16 mouse cellular contexts compared by ENCODE assay signal in the genomic region with DNA sequence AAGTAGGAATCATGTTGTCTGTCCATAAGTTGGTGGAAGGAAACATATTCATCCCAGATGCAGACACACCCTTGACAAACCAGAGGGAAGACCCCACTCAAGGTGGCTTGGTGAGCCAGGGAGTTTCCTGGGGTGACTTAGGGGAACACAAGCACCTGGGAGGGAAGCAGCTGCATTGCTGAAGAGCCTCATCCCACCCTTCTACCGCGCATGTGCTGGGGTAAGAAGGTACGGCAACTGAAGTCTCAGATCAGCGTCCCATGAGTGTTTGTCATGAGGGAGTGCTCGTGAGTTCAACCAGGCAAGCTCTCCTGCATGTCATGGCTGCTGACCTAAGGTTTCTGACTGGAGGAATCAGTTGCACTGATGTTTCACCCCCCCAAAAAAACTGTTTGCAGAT.
DNase-seq lines count a peak whose midpoint lies in the region; TF ChIP-seq lines count a peak whose summit lies in the region.
"Had no signal": no experiment of that assay in that cellular context is flagged by ENCODE, and none has a peak within 500 bp of the region (broad histone marks: within the 10 kb centered on the region; RNA-seq: fewer than 3 reads in every experiment).

No protein-coding gene starts in this region.

- H3K4me3 ChIP-seq in thymus, adult 2 months (ENCODE audit: control insufficient read depth, insufficient read depth, low read length), result no peak overlapping the region
- H3K4me3 ChIP-seq: forebrain, embryonic 10.5 days; forebrain, embryonic 13.5 days; hindbrain, embryonic 10.5 days; hindbrain, embryonic 13.5 days had no signal

- H3K27ac ChIP-seq in thymus, adult 2 months (ENCODE audit: control insufficient read depth, insufficient read depth, low read length), result no peak overlapping the region
- H3K27ac ChIP-seq: forebrain, embryonic 10.5 days; forebrain, embryonic 13.5 days; hindbrain, embryonic 13.5 days had no signal

- TF ChIP-seq CTCF in thymus, adult 2 months (IDR thresholded peaks at IDR 0.05; ENCODE audit: borderline replicate concordance, control insufficient read depth, extremely low read depth, insufficient read depth, low read length, poor library complexity), result no peak

- WGBS in thymus, adult 2 months, result 38% methylated on average over 5 of the region's 5 CpGs

- intact Hi-C loops in left cerebral cortex, postnatal 4 days (cut with DNase I), result loop anchor here (10.0 kb wide), 1 partner anchor 246 kb away; no protein-coding TSS in a partner anchor

- DNase-seq in thymus, adult 2 months, result peak; percentile 35
- no peak for DNase-seq in thymus, adult 18-20 months
- peak; percentile 62 for DNase-seq in thymus, postnatal 14 days
- DNase-seq in thymus, postnatal 36 days, result peak; percentile 24 to 52
- no peak for DNase-seq in layer of hippocampus, adult 18-20 months (ENCODE audit: low spot score in 2 of 2)
- no peak for DNase-seq in left cerebral cortex, postnatal 4 days
- DNase-seq: adrenal gland, adult 8-10 months; adrenal gland, postnatal 25 days; cerebellum, adult 11-12 months; cerebellum, adult 8-10 months; cerebellum, postnatal 10 days; cerebellum, postnatal 36 days had no signal

- H3K27me3 ChIP-seq in thymus, adult 2 months (ENCODE audit: control insufficient read depth, insufficient read depth, low read length), result no peaks in the 10 kb centered on the region
- H3K27me3 ChIP-seq: forebrain, embryonic 13.5 days had no signal

- TF ChIP-seq POLR2A in thymus, adult 2 months (IDR thresholded peaks at IDR 0.05; ENCODE audit: control insufficient read depth, extremely low read depth, insufficient read depth, low read length, poor library complexity), result no peak

- no peaks in the 10 kb centered on the region for H3K36me3 ChIP-seq in thymus, adult 2 months (ENCODE audit: control insufficient read depth, insufficient read depth, low read length)

- peaks cover 47% of the 10 kb centered on the region for H3K4me1 ChIP-seq in thymus, adult 2 months (replicated peaks; ENCODE audit: control insufficient read depth, insufficient read depth, low read length)

Comparison
In these comparisons a context has a peak if more than half of its experiments do, and no peak if none do; other contexts are left out.
1. DNase-seq: peak in thymus, adult 2 months (single experiment), thymus, postnatal 14 days (single experiment) and thymus, postnatal 36 days (2 of 2); none in thymus, adult 18-20 months (0 of 2), layer of hippocampus, adult 18-20 months (0 of 2) and left cerebral cortex, postnatal 4 days (single experiment).